Mouse (Mus musculus): ENCODE results near the gene Mterf2. TPM values are rescaled to one million over a fixed set of nuclear protein-coding genes. Genes with fewer than 3 reads are reported as not detected.

The Mterf2 gene
- polyA plus RNA-seq, 1 experiment from 2014 or later: 12.2 TPM

DNA sequence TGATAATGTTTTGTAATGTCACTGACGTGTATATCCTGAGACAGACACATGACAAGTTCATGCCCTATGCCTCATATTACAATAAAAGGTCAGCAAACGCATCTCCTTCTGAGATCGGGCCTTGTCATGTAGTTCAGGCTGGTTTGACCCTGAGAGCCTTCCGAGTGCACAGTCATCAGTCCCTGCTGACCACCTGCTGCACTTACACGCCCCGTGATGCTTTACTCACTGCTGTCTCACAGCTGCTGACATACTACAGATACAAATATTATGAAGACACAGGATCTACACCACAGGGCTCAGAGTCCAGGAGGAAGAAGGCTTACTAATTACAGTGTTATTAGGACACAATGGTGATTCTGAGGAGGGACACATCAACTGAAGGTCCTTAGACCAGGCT lies 8.7 kb upstream of the Mterf2 start:
- H3K9me3 ChIP-seq (replicated peaks): no peaks in the 10 kb centered on the region
- H3K36me3 ChIP-seq: peaks cover 6% of the 10 kb centered on the region; the same call in 1 of the 2 replicates
- H3K4me1 ChIP-seq (replicated peaks): no peaks in the 10 kb centered on the region
- H3K4me2 ChIP-seq: no peak overlapping the region
- H3K27me3 ChIP-seq: no peaks in the 10 kb centered on the region
- H3K4me3 ChIP-seq: no peak overlapping the region
- no peak for ATAC-seq (replicated peaks; ENCODE audit: insufficient number of reproducible peaks, insufficient read depth, low FRiP score, low read depth)
- no peak overlapping the region for H3K27ac ChIP-seq
- 84% methylated on average over 6 of the region's 6 CpGs for WGBS
- H3K9ac ChIP-seq: no peak overlapping the region

DNA sequence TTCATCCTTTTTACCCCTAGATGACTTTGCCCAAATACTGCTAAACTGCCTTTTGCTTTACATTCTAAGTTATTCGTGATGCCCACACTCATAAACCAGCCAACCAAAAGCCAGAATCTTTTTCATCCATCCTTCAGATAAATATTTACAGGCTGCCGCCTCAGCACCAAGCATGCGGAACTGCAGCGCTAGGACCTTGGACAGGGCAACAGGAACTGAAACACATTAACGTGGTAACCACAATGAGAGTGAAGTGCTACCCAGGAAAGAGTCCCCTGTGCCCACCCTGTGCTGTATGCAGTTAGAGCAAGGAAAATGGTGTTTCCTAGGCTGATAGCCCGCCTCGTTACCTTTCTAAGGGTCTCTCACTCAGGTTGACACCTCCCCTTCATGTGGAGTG lies 626 bp upstream of the Mterf2 start:
- H3K36me3 ChIP-seq: peaks cover 6% of the 10 kb centered on the region; the same call in 1 of the 2 replicates
- peak overlapping the region; percentile 70 for H3K4me2 ChIP-seq
- H3K4me3 ChIP-seq: peak overlapping the region; percentile 77
- no peak overlapping the region for H3K9ac ChIP-seq
- H3K27ac ChIP-seq: peak overlapping the region; percentile 18
- no peaks in the 10 kb centered on the region for H3K9me3 ChIP-seq (replicated peaks)
- ATAC-seq (replicated peaks; ENCODE audit: insufficient number of reproducible peaks, insufficient read depth, low FRiP score, low read depth): no peak
- 11% methylated on average over 7 of the region's 7 CpGs for WGBS
- H3K4me1 ChIP-seq (replicated peaks): peaks cover 14% of the 10 kb centered on the region
- no peaks in the 10 kb centered on the region for H3K27me3 ChIP-seq

DNA sequence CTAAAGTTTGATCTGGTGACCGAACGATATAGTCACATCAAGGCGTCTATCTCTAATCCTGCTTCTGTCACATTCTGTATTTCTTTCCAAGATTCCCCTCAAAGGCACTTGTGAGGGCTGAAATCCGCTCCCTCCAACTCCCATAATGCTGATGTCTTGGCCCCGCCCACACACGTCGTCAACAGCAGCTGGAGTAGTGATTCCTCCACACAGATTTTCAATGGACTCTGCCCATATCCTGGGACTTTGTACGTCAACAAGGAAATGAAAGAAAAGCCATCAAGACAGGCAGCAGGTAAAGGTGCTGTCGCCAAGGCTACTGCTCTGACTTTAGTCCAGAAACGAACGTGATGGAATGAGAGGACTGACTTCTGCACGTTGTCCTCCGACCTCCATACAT lies 2.6 kb downstream of the Mterf2 start:
- Histone ChIP-seq H3K9me3 (replicated peaks) (no peaks in the 10 kb centered on the region), H3K4me3 (no peak overlapping the region), H3K27me3 (no peaks in the 10 kb centered on the region), H3K27ac (no peak overlapping the region), H3K9ac (no peak overlapping the region), H3K4me1 (replicated peaks) (peaks cover 14% of the 10 kb centered on the region), H3K4me2 (no peak overlapping the region), H3K36me3 (peaks cover 18% of the 10 kb centered on the region)
- WGBS: 79% methylated on average over 13 of the region's 13 CpGs
- ATAC-seq (replicated peaks; ENCODE audit: insufficient number of reproducible peaks, insufficient read depth, low FRiP score, low read depth): no peak

DNA sequence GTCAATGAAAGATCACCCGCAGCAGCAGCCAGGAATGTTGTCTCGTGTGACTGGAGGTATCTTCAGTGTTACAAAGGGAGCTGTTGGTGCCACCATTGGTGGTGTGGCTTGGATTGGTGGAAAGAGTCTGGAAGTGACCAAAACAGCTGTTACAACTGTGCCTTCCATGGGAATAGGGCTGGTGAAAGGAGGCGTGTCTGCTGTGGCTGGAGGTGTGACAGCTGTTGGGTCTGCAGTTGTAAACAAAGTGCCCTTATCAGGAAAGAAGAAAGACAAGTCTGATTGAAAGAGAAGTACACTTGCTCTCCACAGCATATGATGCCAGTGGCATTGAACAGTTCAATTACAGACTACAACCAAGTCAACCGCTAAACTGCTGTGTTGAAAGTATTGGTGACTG lies 13.4 kb downstream of the Mterf2 start:
- H3K9ac ChIP-seq: no peak overlapping the region
- 65% methylated on average over 4 of the region's 4 CpGs for WGBS
- no peaks in the 10 kb centered on the region for H3K9me3 ChIP-seq (replicated peaks)
- no peak overlapping the region for H3K27ac ChIP-seq
- ATAC-seq (replicated peaks; ENCODE audit: insufficient number of reproducible peaks, insufficient read depth, low FRiP score, low read depth): no peak
- H3K36me3 ChIP-seq: peaks cover 30% of the 10 kb centered on the region
- no peak overlapping the region for H3K4me3 ChIP-seq
- H3K4me2 ChIP-seq: no peak overlapping the region
- no peaks in the 10 kb centered on the region for H3K27me3 ChIP-seq
- 0 out of 2 replicates have a peak, but pooled peaks cover 2% of the 10 kb centered on the region for H3K4me1 ChIP-seq (replicated peaks)

DNA sequence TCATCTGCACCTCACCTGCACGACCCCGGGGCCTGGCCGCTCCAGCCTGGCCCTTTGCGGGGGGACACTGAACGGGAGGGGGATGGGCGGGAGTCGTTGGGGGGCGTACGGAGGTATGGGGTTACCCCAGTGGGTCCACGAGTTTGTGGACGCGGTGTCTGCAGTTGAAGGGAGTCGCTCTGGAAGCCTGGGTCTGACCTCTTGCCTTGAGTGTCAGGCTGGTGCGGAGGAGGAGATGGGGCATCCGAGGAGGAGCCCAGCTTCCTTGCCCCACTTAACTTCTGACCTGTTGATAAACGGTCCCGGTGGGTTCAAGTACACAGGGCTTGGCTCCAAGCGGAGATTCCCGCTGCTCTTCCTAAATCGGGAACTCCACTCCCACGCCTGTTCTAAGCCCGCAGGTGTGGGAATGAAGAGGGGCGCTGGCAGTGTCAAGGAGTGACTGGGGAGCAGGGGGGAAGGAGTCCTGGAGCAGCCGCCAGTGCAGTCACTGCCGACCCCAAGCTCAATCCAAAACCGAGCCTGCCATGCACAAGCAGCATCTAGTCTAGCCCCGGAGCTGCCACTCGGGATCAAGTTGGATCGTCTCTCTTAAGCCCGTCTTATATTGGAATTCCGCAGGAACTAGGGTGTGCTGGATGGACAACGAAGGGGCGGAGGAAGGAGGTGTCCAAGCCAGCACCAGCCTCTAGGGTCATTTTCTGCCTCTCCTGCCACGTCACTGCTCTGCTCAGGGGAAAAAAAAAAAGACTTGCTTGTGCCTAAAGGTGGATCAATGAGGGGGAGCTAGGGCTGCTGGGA lies 24.5 kb downstream of the Mterf2 start:
- WGBS: 1% methylated on average over 34 of the region's 34 CpGs
- ATAC-seq (replicated peaks; ENCODE audit: insufficient number of reproducible peaks, insufficient read depth, low FRiP score, low read depth): peak; percentile 36
- H3K27me3 ChIP-seq: no peaks in the 10 kb centered on the region
- no peaks in the 10 kb centered on the region for H3K9me3 ChIP-seq (replicated peaks)
- H3K27ac ChIP-seq: peak overlapping the region; percentile 93
- no peaks in the 10 kb centered on the region for H3K36me3 ChIP-seq
- H3K4me3 ChIP-seq: peak overlapping the region; percentile 95
- peak overlapping the region; percentile 83 for H3K4me2 ChIP-seq
- H3K4me1 ChIP-seq (replicated peaks): peaks cover 16% of the 10 kb centered on the region
- peak overlapping the region; percentile 98 for H3K9ac ChIP-seq

DNA sequence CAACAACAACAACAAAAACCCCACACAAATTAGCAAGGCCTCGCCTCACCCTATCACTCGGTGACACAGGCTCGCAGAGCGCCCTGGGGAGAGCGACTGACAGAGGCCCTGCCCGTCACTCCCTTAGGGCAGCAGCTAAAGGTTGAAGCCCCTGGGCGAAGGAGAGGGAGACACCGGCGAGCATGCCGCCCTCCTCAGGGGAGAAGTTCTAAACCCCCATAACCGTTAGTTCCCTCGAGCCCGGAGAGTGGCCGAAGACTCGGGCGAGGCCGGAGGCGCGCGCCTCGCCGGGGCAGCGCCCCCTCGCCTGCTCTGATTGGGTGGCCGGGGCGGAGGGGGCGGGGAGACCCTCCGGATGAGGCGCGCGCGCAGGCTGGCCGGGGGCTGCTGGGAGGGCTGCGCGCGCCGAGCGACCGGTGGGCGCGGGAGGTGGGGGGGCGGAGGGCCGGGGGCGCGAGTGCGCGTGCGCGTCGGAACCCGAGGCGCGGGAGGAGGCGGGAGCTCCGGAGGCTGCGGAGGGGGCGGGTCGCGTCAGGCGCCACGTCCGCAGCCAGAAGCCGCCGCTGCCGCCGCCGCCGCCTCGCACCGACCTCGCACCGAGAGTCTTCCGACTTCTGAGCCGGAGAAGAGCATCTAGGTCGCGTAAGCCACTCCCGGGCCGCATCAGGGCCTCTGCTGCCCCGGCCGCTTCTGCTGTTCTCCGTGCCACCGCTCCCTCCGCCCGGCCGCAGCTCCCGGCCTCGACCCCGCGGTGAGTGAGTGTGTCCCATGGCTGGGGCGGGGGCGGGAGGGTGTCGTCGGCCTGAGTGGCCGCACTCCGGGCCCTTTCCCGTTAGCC lies 25.4 kb downstream of the Mterf2 start, which contains the start of the genes Fhl4 and Tmem263:
Gene Fhl4 (minus strand): TSS at position 249 of the 838 bp plus-strand sequence.
Gene Tmem263 (plus strand): TSS at position 381 of the 838 bp plus-strand sequence.
- Histone ChIP-seq H3K36me3 (no peaks in the 10 kb centered on the region), H3K27ac (peak within 1 kb of the TSS; percentile 93), H3K27me3 (no peaks in the 10 kb centered on the region), H3K9me3 (replicated peaks) (no peaks in the 10 kb centered on the region), H3K4me1 (replicated peaks) (peaks cover 16% of the 10 kb centered on the region), H3K4me2 (peak within 1 kb of the TSS; percentile 83), H3K4me3 (peak within 1 kb of the TSS; percentile 95), H3K9ac (peak within 1 kb of the TSS; percentile 98)
- ATAC-seq (replicated peaks; ENCODE audit: insufficient number of reproducible peaks, insufficient read depth, low FRiP score, low read depth): peak; percentile 98
- WGBS: under 1% methylated on average over 76 of the region's 96 CpGs

DNA sequence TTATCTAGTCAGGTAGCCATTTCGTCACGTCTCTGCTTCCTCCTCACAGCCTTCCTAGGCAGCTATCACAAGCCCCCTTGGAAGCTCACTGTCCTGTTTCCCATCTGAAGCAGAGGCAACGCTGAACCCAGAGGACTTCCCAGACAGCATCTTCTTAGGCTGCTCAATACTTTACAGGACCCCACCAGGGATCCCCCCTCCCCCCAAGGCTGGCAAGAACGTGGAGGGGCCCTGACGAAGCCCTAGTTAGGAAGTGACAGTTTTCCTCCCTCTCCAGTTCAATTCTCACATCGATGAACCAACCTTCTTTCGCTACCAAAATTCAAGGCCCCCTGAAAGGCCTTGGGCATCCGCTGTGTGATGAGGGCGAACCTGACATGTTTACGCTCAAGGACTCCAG lies 26.0 kb downstream of the Mterf2 start:
- Histone ChIP-seq H3K9ac (peak overlapping the region; percentile 91), H3K9me3 (replicated peaks) (no peaks in the 10 kb centered on the region), H3K36me3 (no peaks in the 10 kb centered on the region), H3K27me3 (no peaks in the 10 kb centered on the region), H3K4me2 (peak overlapping the region; percentile 83), H3K4me3 (peak overlapping the region; percentile 95), H3K4me1 (replicated peaks) (peaks cover 16% of the 10 kb centered on the region), H3K27ac (peak overlapping the region; percentile 93)
- 1% methylated on average over 10 of the region's 10 CpGs for WGBS
- peak; percentile 12; the same call in 1 of the 2 replicates for ATAC-seq (replicated peaks; ENCODE audit: insufficient number of reproducible peaks, insufficient read depth, low FRiP score, low read depth)

DNA sequence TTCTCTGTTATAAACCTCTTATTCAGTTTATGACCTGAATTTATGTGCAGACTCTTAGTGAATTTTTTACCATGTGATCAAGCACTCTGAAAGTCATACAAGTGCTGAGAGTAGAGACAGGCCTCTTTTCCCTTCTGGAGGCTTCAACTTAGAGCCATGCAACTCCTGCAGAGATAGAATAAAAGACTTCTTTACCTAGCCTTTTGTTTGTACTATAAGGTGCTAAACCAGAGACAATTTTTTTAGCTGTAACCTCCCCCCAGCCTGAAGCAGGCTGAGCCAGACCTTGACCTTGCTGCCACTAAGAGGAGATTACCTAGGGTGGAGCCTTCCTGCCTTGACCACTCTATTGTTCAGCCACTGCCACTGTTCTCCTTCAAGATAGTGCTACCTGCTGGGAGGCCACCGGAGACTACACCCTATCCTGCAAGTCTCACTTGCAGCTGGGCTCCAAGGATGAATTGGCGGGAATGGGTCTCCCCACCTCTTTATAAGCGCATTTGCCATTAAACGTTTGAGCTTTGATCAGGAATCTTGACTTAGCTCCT lies 56.1 kb downstream of the Mterf2 start:
- no peak for ATAC-seq (replicated peaks; ENCODE audit: insufficient number of reproducible peaks, insufficient read depth, low FRiP score, low read depth)
- WGBS: 54% methylated on average over 4 of the region's 4 CpGs
- Histone ChIP-seq H3K4me1 (replicated peaks) (no peaks in the 10 kb centered on the region), H3K27ac (no peak overlapping the region), H3K27me3 (no peaks in the 10 kb centered on the region), H3K9ac (no peak overlapping the region), H3K9me3 (replicated peaks) (no peaks in the 10 kb centered on the region), H3K36me3 (no peaks in the 10 kb centered on the region), H3K4me2 (no peak overlapping the region), H3K4me3 (no peak overlapping the region)

Other genes starting within 250 kb of the Mterf2 start
- 13.6 and 16.1 TPM in 2 replicates for gene Ric8b, start 210.4 kb downstream of the Mterf2 start, polyA plus RNA-seq (2015; fragmentation: Nextera tagmentation; extraction: Ambion mirVana)
- 1.2 and 1.3 TPM in 2 replicates for gene Fhl4, start 25.5 kb downstream of the Mterf2 start, polyA plus RNA-seq (2015; fragmentation: Nextera tagmentation; extraction: Ambion mirVana)
- 48.1 and 54.5 TPM in 2 replicates for gene Tmem263, start 25.4 kb downstream of the Mterf2 start, polyA plus RNA-seq (2015; fragmentation: Nextera tagmentation; extraction: Ambion mirVana)
- gene Cry1, start 57.0 kb upstream of the Mterf2 start, polyA plus RNA-seq (2015; fragmentation: Nextera tagmentation; extraction: Ambion mirVana): 15.7 and 20.1 TPM in 2 replicates